Mouse (Mus musculus) neural tube, embryonic 14.5 days (tissue): ENCODE data around the gene Chaf1a. TPM values are rescaled to one million over a fixed set of nuclear protein-coding genes. Genes with fewer than 3 reads are reported as not detected.

ENCODE experiments used
- ATAC-seq: fragments of 200-750 bp; cut with Nextera tagmentation; 2 replicates; pipeline ENCODE4 v1.8.0; 2017; ENCODE audit warnings: low read depth, mild to moderate bottlenecking, moderate TSS enrichment, moderate library complexity
- H3K27ac ChIP-seq: fragments of 300-500 bp; sonication (generic); 2 replicates; pipeline ENCODE4 v1.5.1; 2014; ENCODE audit warnings: low read depth, mild to moderate bottlenecking, control low read depth, low read length, moderate library complexity, mixed read lengths
- H3K27me3 ChIP-seq: fragments of 300-500 bp; sonication (generic); 2 replicates; pipeline ENCODE4 v1.6.1; 2014; ENCODE audit warnings: low read length; ENCODE audit not compliant: control insufficient read depth, insufficient read depth
- H3K36me3 ChIP-seq: fragments of 300-500 bp; sonication (generic); 2 replicates; pipeline ENCODE4 v1.6.1; 2014; ENCODE audit warnings: low read length, mixed read lengths; ENCODE audit not compliant: control insufficient read depth, insufficient read depth
- H3K4me1 ChIP-seq: fragments of 300-500 bp; sonication (generic); 2 replicates; pipeline ENCODE4 v1.6.1; 2014; ENCODE audit warnings: low read length; ENCODE audit not compliant: control insufficient read depth, insufficient read depth
- H3K4me2 ChIP-seq: fragments of 300-500 bp; sonication (generic); 2 replicates; pipeline ENCODE4 v1.6.1; 2014; ENCODE audit warnings: mild to moderate bottlenecking, low read depth, low read length, control low read depth
- H3K4me3 ChIP-seq: fragments of 300-500 bp; sonication (generic); 2 replicates; pipeline ENCODE4 v1.5.1; 2014; ENCODE audit warnings: low read depth, low read length, control low read depth, mixed read lengths
- H3K9ac ChIP-seq: fragments of 300-500 bp; sonication (generic); replicated peaks from 2 replicates; pipeline ENCODE4 v1.6.1; 2014; ENCODE audit warnings: low read depth, mild to moderate bottlenecking, control low read depth, low read length, mixed read lengths
- H3K9me3 ChIP-seq: fragments of 300-500 bp; sonication (generic); 2 replicates; pipeline ENCODE4 v1.6.1; 2016; ENCODE audit warnings: low read length; ENCODE audit not compliant: control insufficient read depth
- WGBS: fragments of 180-500 bp; shearing (Covaris S2); extraction: QIAGEN DNeasy Blood & Tissue Kit; methylation state at CpG from one replicate; pipeline ENCODE4 v1.1.7; 2014; 5-methylcytosine and 5-hydroxymethylcytosine counted together
- polyA plus RNA-seq: library from polyadenylated mRNA; unstranded; fragments of >200 nt; fragmentation: Nextera tagmentation; extraction: Ambion mirVana; gene quantifications from 2 replicates; pipeline ENCODE4 v1.2.1, GENCODE M21; 2014

Gene Chaf1a
- polyA plus RNA-seq, 1 experiment from 2014 or later, result 2.3 TPM

- ATAC-seq, result no peak
- Histone ChIP-seq H3K4me2 (no peak overlapping the region), H3K27me3 (no peaks in the 10 kb centered on the region), H3K36me3 (peaks cover 10% of the 10 kb centered on the region; the same call in 1 of the 2 replicates), H3K4me3 (no peak overlapping the region), H3K27ac (no peak overlapping the region; the same call in 1 of the 2 replicates), H3K9me3 (no peaks in the 10 kb centered on the region), H3K4me1 (peaks cover 9% of the 10 kb centered on the region), H3K9ac (no peak overlapping the region)
- 77% methylated on average over 6 of the region's 6 CpGs for WGBS
Measured at GRCm38 (mm10) chr17:56032127-56032733, 8.0 kb upstream of the Chaf1a start.

- Histone ChIP-seq H3K4me2 (no peak overlapping the region), H3K9ac (no peak overlapping the region), H3K27ac (no peak overlapping the region), H3K4me3 (no peak overlapping the region), H3K9me3 (no peaks in the 10 kb centered on the region), H3K36me3 (peaks cover 10% of the 10 kb centered on the region; the same call in 1 of the 2 replicates), H3K4me1 (peaks cover 9% of the 10 kb centered on the region), H3K27me3 (no peaks in the 10 kb centered on the region)
- no peak for ATAC-seq
- WGBS, result 86% methylated on average over 7 of the region's 7 CpGs
Measured at GRCm38 (mm10) chr17:56032831-56033230, 7.4 kb upstream of the Chaf1a start.

GRCm38 (mm10) chr17:56034040-56034725, 6.1 kb upstream of the Chaf1a start:
- WGBS, result 93% methylated on average over 7 of the region's 7 CpGs
- ATAC-seq, result no peak
- H3K27me3 ChIP-seq, result no peaks in the 10 kb centered on the region
- H3K4me1 ChIP-seq, result peaks cover 9% of the 10 kb centered on the region
- no peak overlapping the region for H3K9ac ChIP-seq
- no peaks in the 10 kb centered on the region for H3K9me3 ChIP-seq
- H3K27ac ChIP-seq, result no peak overlapping the region
- H3K36me3 ChIP-seq, result peaks cover 10% of the 10 kb centered on the region; the same call in 1 of the 2 replicates
- H3K4me3 ChIP-seq, result no peak overlapping the region
- no peak overlapping the region for H3K4me2 ChIP-seq

DNA sequence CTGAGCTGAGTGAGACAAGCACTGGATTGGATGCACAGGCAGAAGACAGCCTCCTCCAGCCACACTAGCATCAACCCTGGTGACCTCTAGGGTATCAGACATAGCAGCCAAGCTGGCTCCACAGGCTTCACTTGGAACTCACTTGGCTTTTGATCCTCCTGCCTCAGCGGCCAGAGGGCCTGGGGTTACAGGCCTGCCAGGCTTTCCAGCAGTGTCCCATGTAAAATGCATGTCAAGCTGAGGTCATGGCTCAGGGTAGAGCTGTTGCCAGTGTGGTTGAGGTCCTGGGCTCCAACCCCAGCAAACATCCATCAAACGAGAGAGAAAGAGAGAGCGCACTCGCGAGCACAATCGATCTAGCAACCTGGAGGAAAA, 5.5 kb upstream of the Chaf1a start:
- H3K9ac ChIP-seq, result no peak overlapping the region
- H3K4me2 ChIP-seq, result 0 out of 2 replicates have a peak overlapping the region, but pooled peaks have one; percentile 67
- WGBS, result 88% methylated on average over 6 of the region's 6 CpGs
- H3K9me3 ChIP-seq, result no peaks in the 10 kb centered on the region
- peaks cover 10% of the 10 kb centered on the region; the same call in 1 of the 2 replicates for H3K36me3 ChIP-seq
- H3K4me3 ChIP-seq, result no peak overlapping the region
- no peak overlapping the region for H3K27ac ChIP-seq
- ATAC-seq, result no peak
- H3K27me3 ChIP-seq, result no peaks in the 10 kb centered on the region
- peaks cover 9% of the 10 kb centered on the region for H3K4me1 ChIP-seq

DNA sequence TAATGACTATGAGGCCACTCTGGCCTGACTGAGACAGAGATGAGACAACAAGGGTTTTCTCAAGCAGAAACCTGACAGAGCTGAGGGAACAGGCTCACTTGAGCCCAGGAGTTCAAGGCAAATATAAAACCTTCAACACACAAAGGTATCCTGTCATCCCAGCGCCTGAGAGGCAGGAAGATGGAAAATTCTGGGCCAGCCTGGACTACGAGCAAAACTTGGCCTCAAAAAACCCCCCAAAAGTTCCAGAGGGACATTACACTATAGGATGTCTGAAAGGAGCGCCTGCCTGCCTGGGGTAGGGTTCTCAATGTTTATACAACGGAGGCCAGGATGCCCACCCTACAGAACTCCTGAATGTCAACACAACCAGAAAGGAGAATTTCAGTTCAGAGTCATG, 5.0 kb upstream of the Chaf1a start:
- peak overlapping the region; percentile 81; the same call in 1 of the 2 replicates for H3K4me3 ChIP-seq
- no peaks in the 10 kb centered on the region for H3K9me3 ChIP-seq
- no peak for ATAC-seq
- H3K4me2 ChIP-seq, result peak overlapping the region; percentile 67
- H3K27me3 ChIP-seq, result no peaks in the 10 kb centered on the region
- peak overlapping the region; percentile 78; the same call in 1 of the 2 replicates for H3K9ac ChIP-seq
- 86% methylated on average over 4 of the region's 4 CpGs for WGBS
- peaks cover 10% of the 10 kb centered on the region; the same call in 1 of the 2 replicates for H3K36me3 ChIP-seq
- H3K4me1 ChIP-seq, result peaks cover 9% of the 10 kb centered on the region
- no peak overlapping the region for H3K27ac ChIP-seq

DNA sequence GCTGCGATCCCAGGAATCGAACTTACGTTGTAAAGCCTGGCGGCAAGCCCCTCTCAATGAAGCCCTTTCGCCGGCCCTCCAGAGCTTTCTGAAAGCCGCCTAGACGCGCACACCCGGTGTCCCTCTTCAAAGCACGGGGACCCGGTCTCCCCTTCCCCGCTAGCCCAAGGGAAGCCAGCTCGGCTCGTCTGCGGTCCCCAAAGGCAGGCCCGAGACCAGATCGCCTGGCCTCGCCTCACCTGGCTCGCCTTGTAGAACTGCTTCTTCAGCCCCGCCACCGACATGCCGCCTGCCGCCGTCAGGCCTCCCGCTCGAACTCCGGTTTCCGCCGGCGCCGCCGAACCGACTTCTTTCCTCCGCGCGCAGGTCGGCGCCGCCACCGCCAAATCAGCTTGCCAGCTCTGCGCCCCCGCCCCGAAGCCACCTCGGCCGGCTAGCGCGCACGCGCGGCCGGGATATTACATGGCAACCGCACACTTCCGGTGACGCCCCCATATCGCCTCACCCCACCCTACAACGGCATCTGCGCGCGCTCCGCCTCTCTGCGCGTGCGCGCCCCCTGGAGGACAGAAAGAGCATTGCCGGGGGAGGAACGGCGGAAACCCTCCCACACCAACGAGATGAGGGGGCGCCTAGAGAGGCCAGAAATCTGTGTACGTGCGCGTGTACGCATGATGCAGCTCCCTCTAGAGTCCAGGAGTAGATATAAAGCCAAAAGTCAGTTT, 3.9 kb upstream of the Chaf1a start, which contains the start of gene Sh3gl1:
Sh3gl1 (minus strand) TSS at position 460 of the 725 bp plus-strand sequence.
- Histone ChIP-seq H3K4me1 (peaks cover 15% of the 10 kb centered on the region), H3K4me2 (peak within 1 kb of the TSS; percentile 67), H3K27me3 (no peaks in the 10 kb centered on the region), H3K9me3 (no peaks in the 10 kb centered on the region), H3K36me3 (peaks cover 10% of the 10 kb centered on the region; the same call in 1 of the 2 replicates), H3K9ac (peak within 1 kb of the TSS; percentile 78), H3K4me3 (peak within 1 kb of the TSS; percentile 81), H3K27ac (peak within 1 kb of the TSS; percentile 83)
- ATAC-seq, result peak; percentile 89
- WGBS, result under 1% methylated on average over 74 of the region's 74 CpGs

DNA sequence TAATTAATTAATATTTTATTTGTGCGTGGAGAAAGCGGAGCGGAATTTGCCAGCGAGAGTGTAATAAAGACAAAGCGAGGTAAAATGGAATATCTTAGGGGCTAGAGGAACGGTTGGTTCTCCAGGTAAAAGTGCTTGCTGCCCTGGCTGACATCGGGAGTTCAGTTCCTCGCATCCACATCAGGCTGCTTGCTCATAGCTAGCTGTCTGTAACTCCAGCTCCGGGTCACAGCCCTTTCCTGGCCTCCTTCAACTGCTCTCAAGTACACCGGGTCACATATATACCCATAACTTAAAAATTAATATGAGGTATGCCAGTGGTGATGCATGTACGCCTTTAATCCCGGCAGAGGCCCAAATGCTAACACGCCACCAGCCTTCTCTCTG, 3.3 kb upstream of the Chaf1a start:
- Histone ChIP-seq H3K4me1 (peaks cover 15% of the 10 kb centered on the region), H3K9me3 (no peaks in the 10 kb centered on the region), H3K27ac (peak overlapping the region; percentile 34; the same call in 1 of the 2 replicates), H3K9ac (no peak overlapping the region), H3K4me3 (peak overlapping the region; percentile 81), H3K36me3 (peaks cover 10% of the 10 kb centered on the region; the same call in 1 of the 2 replicates), H3K27me3 (no peaks in the 10 kb centered on the region), H3K4me2 (peak overlapping the region; percentile 34; the same call in 1 of the 2 replicates)
- ATAC-seq, result peak; percentile 32
- WGBS, result 37% methylated on average over 13 of the region's 13 CpGs

DNA sequence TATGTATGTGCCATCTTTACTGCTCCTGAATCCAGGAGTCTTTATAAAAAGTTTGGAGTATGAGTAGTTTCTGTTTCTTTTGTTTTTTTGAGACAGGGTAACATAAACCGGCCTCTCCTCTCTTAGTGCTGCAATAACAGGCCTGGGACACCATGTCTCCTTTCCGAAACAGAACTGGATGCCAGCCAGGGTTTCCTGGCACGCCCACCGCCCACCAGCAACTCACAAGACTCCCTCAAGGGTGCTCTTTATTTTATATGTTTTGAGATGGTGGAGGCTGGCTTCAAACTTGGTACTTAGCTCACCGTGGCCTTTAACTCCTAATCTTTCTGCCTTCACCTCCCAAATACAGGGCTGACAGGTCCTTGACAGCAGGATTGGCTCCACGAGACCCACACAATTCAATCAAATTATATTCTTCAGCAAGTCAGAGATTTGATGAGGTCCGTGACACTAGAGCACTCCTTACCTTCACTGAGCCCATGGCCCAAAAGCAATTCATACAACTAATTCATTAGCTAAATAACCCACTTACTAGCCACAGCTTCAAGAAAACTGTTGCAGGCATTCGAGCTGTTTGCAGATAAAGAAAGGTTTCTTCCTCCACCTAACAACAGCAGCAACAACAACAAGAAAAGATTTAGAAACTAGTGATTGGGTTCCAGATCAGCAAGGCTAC, 1.5 kb upstream of the Chaf1a start:
- ATAC-seq, result no peak
- 82% methylated on average over 8 of the region's 8 CpGs for WGBS
- Histone ChIP-seq H3K27me3 (no peaks in the 10 kb centered on the region), H3K9me3 (no peaks in the 10 kb centered on the region), H3K36me3 (peaks cover 4% of the 10 kb centered on the region; the same call in 1 of the 2 replicates), H3K27ac (no peak overlapping the region), H3K9ac (no peak overlapping the region), H3K4me1 (peaks cover 15% of the 10 kb centered on the region), H3K4me3 (no peak overlapping the region), H3K4me2 (no peak overlapping the region)
